Mouse (Mus musculus): ENCODE data around the gene Slain1.

DNA sequence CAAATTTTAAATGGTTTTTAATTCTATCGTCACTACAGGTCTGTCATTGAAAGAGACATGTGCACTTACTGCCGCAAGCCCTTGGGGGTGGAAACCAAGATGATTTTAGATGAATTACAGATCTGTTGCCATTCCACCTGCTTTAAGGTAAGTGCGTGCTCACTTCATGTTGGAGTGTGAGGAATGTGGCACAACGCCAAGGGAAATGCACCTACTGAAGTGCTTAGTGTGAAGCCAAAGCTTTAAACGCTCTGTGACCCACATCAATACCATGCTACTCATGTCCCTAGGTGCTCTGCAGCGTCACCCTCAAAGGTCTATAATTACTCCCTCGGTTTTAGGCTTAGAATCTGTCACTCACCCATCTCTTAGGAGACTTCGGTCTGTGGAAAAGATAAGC is 42.0 kb upstream of the Slain1 start:
- TF ChIP-seq CTCF (IDR thresholded peaks at IDR 0.05; ENCODE audit: borderline replicate concordance, control insufficient read depth, extremely low read depth, insufficient read depth, low read length, poor library complexity) (no peak), POLR2A (IDR thresholded peaks at IDR 0.05; ENCODE audit: control insufficient read depth, extremely low read depth, insufficient read depth, low read length, poor library complexity) (no peak)

Measured in thymus, adult 2 months (tissue).